Mouse (Mus musculus) CH12.LX (cell line): Measurements from ENCODE around the gene Bsdc1. TPM values are rescaled to one million over a fixed set of nuclear protein-coding genes. Genes with fewer than 3 reads are reported as not detected.

ENCODE experiments used
- DNase-seq: peaks from one replicate; pipeline ENCODE4 v3.0.0-alpha.2; 2013; ENCODE audit errors: extremely low read depth
- H3K27ac ChIP-seq: 2 replicates; pipeline ENCODE4 v1.5.1; 2012; ENCODE audit warnings: low read depth, mild to moderate bottlenecking, control low read depth, moderate library complexity; ENCODE audit not compliant: insufficient read depth
- H3K27me3 ChIP-seq: replicated peaks from 2 replicates; pipeline ENCODE3; 2012; ENCODE audit warnings: inconsistent platforms
- H3K36me3 ChIP-seq, 2 experiments: replicated peaks in 1 of 2; 2 replicates each; pipeline versions ENCODE3 to v1.6.1; 2012; ENCODE audit warnings: inconsistent platforms in 1 of 2, low read length in 1 of 2, mild to moderate bottlenecking in 1 of 2, mixed read lengths in 1 of 2, moderate library complexity in 1 of 2; ENCODE audit not compliant: control insufficient read depth in 1 of 2, insufficient read depth in 1 of 2
- H3K4me1 ChIP-seq, 2 experiments: 2 replicates each; pipeline ENCODE4 v1.6.1; 2012; ENCODE audit warnings: inconsistent platforms in 1 of 2, moderate library complexity in 1 of 2; ENCODE audit not compliant: insufficient read depth in 2 of 2, control insufficient read depth in 1 of 2
- H3K4me2 ChIP-seq: 2 replicates; pipeline ENCODE4 v1.6.1; 2012; ENCODE audit warnings: low read depth, mild to moderate bottlenecking, control low read depth; ENCODE audit not compliant: poor library complexity, insufficient read depth, severe bottlenecking
- H3K4me3 ChIP-seq, 3 experiments: fragments of 150-350 bp in 1 of 3; sonication (generic) in 1 of 3; replicated peaks in 1 of 3; 2 replicates each; pipeline versions ENCODE3 to v1.5.1; 2011 to 2012; ENCODE audit warnings: low read depth in 2 of 3, low read length in 2 of 3, mild to moderate bottlenecking in 2 of 3, moderate library complexity in 2 of 3, control low read depth in 1 of 3, improper control_type of control experiment in 1 of 3, inconsistent platforms in 1 of 3, mixed read lengths in 1 of 3; ENCODE audit not compliant: poor library complexity in 1 of 3
- H3K79me2 ChIP-seq: replicated peaks from 2 replicates; pipeline ENCODE4 v1.6.1; 2012; ENCODE audit warnings: mild to moderate bottlenecking, moderate library complexity; ENCODE audit not compliant: control insufficient read depth, poor library complexity, insufficient read depth, severe bottlenecking; ENCODE audit errors: extremely low read depth
- H3K9ac ChIP-seq: 2 replicates; pipeline ENCODE4 v1.6.1; 2012; ENCODE audit warnings: low read depth, mild to moderate bottlenecking, control low read depth, moderate library complexity; ENCODE audit not compliant: insufficient read depth
- H3K9me3 ChIP-seq: replicated peaks from 2 replicates; pipeline ENCODE3; 2012; ENCODE audit warnings: low read length, inconsistent platforms, mixed read lengths
- CTCF ChIP-seq, 2 experiments: IDR thresholded peaks in 1 of 2; conservative IDR thresholded peaks in 1 of 2; 2 replicates each; pipeline ENCODE4 v1.5.1; 2011 to 2012; ENCODE audit warnings: low read depth in 2 of 2, low read length in 2 of 2, improper control_type of control experiment in 1 of 2, inconsistent platforms in 1 of 2, mild to moderate bottlenecking in 1 of 2, moderate library complexity in 1 of 2
- ELF1 ChIP-seq: IDR thresholded peaks from 2 replicates; pipeline ENCODE4 v1.6.1; 2014; ENCODE audit warnings: low read depth, mild to moderate bottlenecking, inconsistent platforms, low read length, improper control_type of control experiment
- HCFC1 ChIP-seq: IDR thresholded peaks from 2 replicates; pipeline ENCODE4 v1.6.1; 2012; ENCODE audit warnings: low read depth, mild to moderate bottlenecking, inconsistent platforms, low read length, improper control_type of control experiment
- IRF4 ChIP-seq: IDR thresholded peaks from 2 replicates; pipeline ENCODE4 v1.6.1; 2014; ENCODE audit warnings: low read depth, mild to moderate bottlenecking, inconsistent platforms, low read length, improper control_type of control experiment
- JUN ChIP-seq: IDR thresholded peaks from 2 replicates; pipeline ENCODE4 v1.6.1; 2011; ENCODE audit warnings: low read depth, mild to moderate bottlenecking, low read length, improper control_type of control experiment, moderate library complexity; ENCODE audit not compliant: insufficient read depth
- JUND ChIP-seq: conservative IDR thresholded peaks from 2 replicates; pipeline ENCODE4 v1.6.1; 2011; ENCODE audit warnings: low read depth, low read length, improper control_type of control experiment
- MAFK ChIP-seq: IDR thresholded peaks from 2 replicates; pipeline ENCODE4 v1.6.1; 2011; ENCODE audit warnings: low read length, improper control_type of control experiment; ENCODE audit not compliant: insufficient replicate concordance
- MAX ChIP-seq: IDR thresholded peaks from 2 replicates; pipeline ENCODE4 v1.6.1; 2011; ENCODE audit warnings: low read length, improper control_type of control experiment
- MXI1 ChIP-seq: IDR thresholded peaks from 2 replicates; pipeline ENCODE4 v1.6.1; 2011; ENCODE audit warnings: mild to moderate bottlenecking, low read depth, low read length, improper control_type of control experiment
- MYC ChIP-seq: IDR thresholded peaks from 2 replicates; pipeline ENCODE4 v1.6.1; 2011; ENCODE audit warnings: low read depth, mild to moderate bottlenecking, improper control_type of control experiment, low read length
- NRF1 ChIP-seq: IDR thresholded peaks from 2 replicates; pipeline ENCODE4 v1.6.1; 2014; ENCODE audit warnings: low read depth, mild to moderate bottlenecking, inconsistent platforms, low read length, improper control_type of control experiment, moderate library complexity
- RAD21 ChIP-seq: IDR thresholded peaks from 2 replicates; pipeline ENCODE4 v1.6.1; 2011; ENCODE audit warnings: low read depth, mild to moderate bottlenecking, low read length, improper control_type of control experiment, moderate library complexity
- RCOR1 ChIP-seq: conservative IDR thresholded peaks from 2 replicates; pipeline ENCODE4 v1.6.1; 2012; ENCODE audit warnings: low read depth, mild to moderate bottlenecking, inconsistent platforms, low read length, improper control_type of control experiment
- SIN3A ChIP-seq: IDR thresholded peaks from 2 replicates; pipeline ENCODE4 v1.6.1; 2012; ENCODE audit warnings: low read length, improper control_type of control experiment, inconsistent platforms
- TBP ChIP-seq: conservative IDR thresholded peaks from 2 replicates; pipeline ENCODE4 v1.6.1; 2011; ENCODE audit warnings: low read depth, low read length, improper control_type of control experiment
- TCF12 ChIP-seq: IDR thresholded peaks from 2 replicates; pipeline ENCODE4 v1.6.1; 2014; ENCODE audit warnings: low read depth, mild to moderate bottlenecking, inconsistent platforms, low read length, improper control_type of control experiment
- UBTF ChIP-seq: IDR thresholded peaks from 2 replicates; pipeline ENCODE4 v1.6.1; 2012; ENCODE audit warnings: low read depth, mild to moderate bottlenecking, inconsistent platforms, low read length, improper control_type of control experiment, moderate library complexity
- USF1 ChIP-seq: IDR thresholded peaks from 2 replicates; pipeline ENCODE4 v1.6.1; 2014; ENCODE audit warnings: low read depth, mild to moderate bottlenecking, inconsistent platforms, low read length, improper control_type of control experiment
- USF2 ChIP-seq: conservative IDR thresholded peaks from 2 replicates; pipeline ENCODE4 v1.6.1; 2011; ENCODE audit warnings: low read depth, low read length, improper control_type of control experiment
- ZC3H11A ChIP-seq: IDR thresholded peaks from 2 replicates; pipeline ENCODE4 v1.6.1; 2012; ENCODE audit warnings: low read depth, mild to moderate bottlenecking, inconsistent platforms, low read length, improper control_type of control experiment
- dilution Hi-C: fragments of 300-500 bp; cut with MboI; formaldehyde crosslinking; loops from 2 replicates; pipeline ENCODE4 v1.14.3; 2020; ENCODE audit warnings: low sequenced_read_pairs; ENCODE audit not compliant: extremely low pct_unique_long_range_greater_than_20kb, extremely low pct_ligation_motif_present
- in situ Hi-C: fragments of 300-500 bp; cut with MboI; formaldehyde crosslinking; loops from 3 replicates; pipeline ENCODE4 v1.14.3; 2019; ENCODE audit warnings: low sequenced_read_pairs, low pct_ligation_motif_present, low pct_unique_long_range_greater_than_20kb, mixed read lengths
- polyA plus RNA-seq: library from polyadenylated mRNA; unstranded; fragments of >175 nt; gene quantifications from 2 replicates; pipeline ENCODE4 v1.2.1, GENCODE M21; 2012; ENCODE audit warnings: low read depth; ENCODE audit not compliant: insufficient read length
- total RNA-seq, 2 experiments: library from RNA; depleted of rRNA; stranded (reverse); fragments of 300-350 nt in 1 of 2; fragments of >200 nt in 1 of 2; gene quantifications; 2 replicates each; pipeline ENCODE4 v1.2.3; 2012 to 2014

Gene Bsdc1
- total and polyA plus RNA-seq, 3 experiments: 16.1 to 20.6 (median 20.4) TPM

- Histone ChIP-seq H3K27ac (no peak overlapping the region), H3K4me1 (peaks cover 20 to 65% of the 10 kb centered on the region in 2 experiments)
- dilution Hi-C loops: no loop called here
- TF ChIP-seq TBP: no peak
- TF ChIP-seq HCFC1: no peak
- TF ChIP-seq UBTF: no peak
- no peak for TF ChIP-seq MAX
- TF ChIP-seq MAFK: no peak
- no peak for TF ChIP-seq RCOR1
- TF ChIP-seq ELF1: no peak
- TF ChIP-seq RAD21: no peak
- no peak for TF ChIP-seq NRF1
- no peak for TF ChIP-seq ZC3H11A
- TF ChIP-seq USF2: no peak
- no peak for TF ChIP-seq MXI1
- no peak for TF ChIP-seq SIN3A
- TF ChIP-seq MYC: no peak
- no peak for TF ChIP-seq IRF4
- TF ChIP-seq, all 38 proteins: peak for 0
- no peak for DNase-seq
- H3K9ac ChIP-seq: no peak overlapping the region
- H3K9me3 ChIP-seq: no peaks in the 10 kb centered on the region
- H3K4me2 ChIP-seq: no peak overlapping the region
- no peaks in the 10 kb centered on the region for H3K27me3 ChIP-seq
- in situ Hi-C loops: no loop called here
- no peak overlapping the region for H3K4me3 ChIP-seq
- no peaks in the 10 kb centered on the region for H3K79me2 ChIP-seq
- no peaks in the 10 kb centered on the region for H3K36me3 ChIP-seq
Measured at GRCm38 (mm10) chr4:129498941-129499340, 37.6 kb downstream of the Bsdc1 start.

GRCm38 (mm10) chr4:129500017-129500416, 38.6 kb downstream of the Bsdc1 start:
- peaks cover 20 to 73% of the 10 kb centered on the region in 2 experiments for H3K4me1 ChIP-seq
- dilution Hi-C loops: no loop called here
- DNase-seq: no peak
- H3K4me3 ChIP-seq: peak overlapping the region; percentile 64 to 68 (median 65)
- peak overlapping the region; percentile 63 for H3K9ac ChIP-seq
- no peaks in the 10 kb centered on the region for H3K9me3 ChIP-seq
- no peaks in the 10 kb centered on the region for H3K27me3 ChIP-seq
- H3K36me3 ChIP-seq: no peaks in the 10 kb centered on the region
- H3K4me2 ChIP-seq: peak overlapping the region; percentile 39
- in situ Hi-C loops: no loop called here
- H3K79me2 ChIP-seq: no peaks in the 10 kb centered on the region
- H3K27ac ChIP-seq: peak overlapping the region; percentile 90; the same call in 1 of the 2 replicates
- TF ChIP-seq JUND: no peak
- no peak for TF ChIP-seq IRF4
- TF ChIP-seq JUN: no peak
- no peak for TF ChIP-seq CTCF (conservative IDR thresholded peaks at IDR 0.05 in 1 of 2, IDR thresholded peaks at IDR 0.05 in 1 of 2; ENCODE audit: low read depth in 2 of 2, low read length in 2 of 2)
- no peak for TF ChIP-seq TCF12
- TF ChIP-seq USF1: no peak
- TF ChIP-seq RCOR1: no peak
- no peak for TF ChIP-seq MAX
